Mouse (Mus musculus) heart, postnatal 4 days (tissue): Measurements from ENCODE around the gene Fndc3b. TPM values are rescaled to one million over a fixed set of nuclear protein-coding genes. Genes with fewer than 3 reads are reported as not detected.

Source experiments
- DNase-seq: peaks from one replicate; pipeline ENCODE4 v3.0.0; 2021
- total RNA-seq, 2 experiments: library from RNA; stranded (reverse); gene quantifications; 2 replicates each; pipeline ENCODE4 v1.2.3; 2021

Gene Fndc3b
- total RNA-seq, 2 experiments from 2014 or later = 83.4 to 89.7 TPM

GRCm38 (mm10) chr3:27462934-27463333, 248.2 kb downstream of the Fndc3b start:
- DNase-seq = peak; percentile 32

- DNase-seq = no peak
These were observed 248.7 kb downstream of the Fndc3b start for GRCm38 (mm10) chr3:27462316-27462902.

GRCm38 (mm10) chr3:27461861-27462260, 249.2 kb downstream of the Fndc3b start:
- no peak for DNase-seq

GRCm38 (mm10) chr3:27461037-27461436, 250.1 kb downstream of the Fndc3b start:
- DNase-seq = peak; percentile 89

GRCm38 (mm10) chr3:27458416-27458815, 252.7 kb downstream of the Fndc3b start:
- DNase-seq = no peak

- no peak for DNase-seq
These were observed 254.6 kb downstream of the Fndc3b start for GRCm38 (mm10) chr3:27456514-27456913.

- DNase-seq = no peak
These were observed 256.5 kb downstream of the Fndc3b start for GRCm38 (mm10) chr3:27454402-27455195.

- no peak for DNase-seq
These were observed 257.5 kb downstream of the Fndc3b start for GRCm38 (mm10) chr3:27453453-27454098.

GRCm38 (mm10) chr3:27449447-27449846, 261.7 kb downstream of the Fndc3b start:
- no peak for DNase-seq

GRCm38 (mm10) chr3:27448367-27448766, 262.7 kb downstream of the Fndc3b start:
- DNase-seq = peak; percentile 40

- DNase-seq = no peak
These were observed 271.4 kb downstream of the Fndc3b start for GRCm38 (mm10) chr3:27439704-27440103.

GRCm38 (mm10) chr3:27435096-27435620, 275.9 kb downstream of the Fndc3b start:
- no peak for DNase-seq

GRCm38 (mm10) chr3:27432981-27433380, 278.1 kb downstream of the Fndc3b start:
- DNase-seq = no peak

GRCm38 (mm10) chr3:27430621-27431263, 280.4 kb downstream of the Fndc3b start:
- peak; percentile 42 for DNase-seq

GRCm38 (mm10) chr3:27427406-27427805, 283.7 kb downstream of the Fndc3b start:
- DNase-seq = no peak

- no peak for DNase-seq
These were observed 286.9 kb downstream of the Fndc3b start for GRCm38 (mm10) chr3:27424049-27424667.

- no peak for DNase-seq
These were observed 288.6 kb downstream of the Fndc3b start for GRCm38 (mm10) chr3:27422521-27422920.

- no peak for DNase-seq
These were observed 289.1 kb downstream of the Fndc3b start for GRCm38 (mm10) chr3:27421980-27422379.

- DNase-seq = no peak
These were observed 292.5 kb downstream of the Fndc3b start for GRCm38 (mm10) chr3:27418602-27419001.

- DNase-seq = no peak
These were observed 294.3 kb downstream of the Fndc3b start for GRCm38 (mm10) chr3:27416786-27417185.

- no peak for DNase-seq
These were observed 297.5 kb downstream of the Fndc3b start for GRCm38 (mm10) chr3:27413566-27413965.

- no peak for DNase-seq
These were observed 299.8 kb downstream of the Fndc3b start for GRCm38 (mm10) chr3:27411286-27411685.
